Mouse (Mus musculus) kidney, postnatal 4 days (tissue): ENCODE measurements around the gene Zfp553.
A peak's percentile ranks its signal among the peaks of the same experiment; 100 is the strongest.

Source experiments
- DNase-seq, 2 experiments: peaks; one replicate each; pipeline ENCODE4 v3.0.0; 2021; ENCODE audit warnings: mixed read lengths in 2 of 2

Zfp553 gene

GRCm38 (mm10) chr7:127211014-127211745, 21.7 kb upstream of the Zfp553 start:
- no peak for DNase-seq

GRCm38 (mm10) chr7:127212432-127213250, 20.2 kb upstream of the Zfp553 start:
- DNase-seq: no peak

GRCm38 (mm10) chr7:127213485-127213884, 19.4 kb upstream of the Zfp553 start:
- peak in 1 of 2 experiments; percentile 58 for DNase-seq

- no peak for DNase-seq
These were observed 18.9 kb upstream of the Zfp553 start for GRCm38 (mm10) chr7:127213930-127214329.

GRCm38 (mm10) chr7:127214521-127214920, 18.3 kb upstream of the Zfp553 start:
- peak; percentile 32 to 56 for DNase-seq

GRCm38 (mm10) chr7:127214981-127215871, 17.6 kb upstream of the Zfp553 start:
- DNase-seq: peak; percentile 71 to 80

GRCm38 (mm10) chr7:127216307-127216706, 16.6 kb upstream of the Zfp553 start:
- DNase-seq: no peak

GRCm38 (mm10) chr7:127217475-127217874, 15.4 kb upstream of the Zfp553 start:
- DNase-seq: no peak

- DNase-seq: no peak
These were observed 14.8 kb upstream of the Zfp553 start for GRCm38 (mm10) chr7:127217901-127218642.

- DNase-seq: no peak
These were observed 14.2 kb upstream of the Zfp553 start for GRCm38 (mm10) chr7:127218670-127219069.

GRCm38 (mm10) chr7:127220440-127220839, 12.4 kb upstream of the Zfp553 start:
- DNase-seq: no peak

- no peak for DNase-seq
These were observed 9.8 kb upstream of the Zfp553 start for GRCm38 (mm10) chr7:127223106-127223505.

- no peak for DNase-seq
These were observed 9.1 kb upstream of the Zfp553 start for GRCm38 (mm10) chr7:127223515-127224478.

GRCm38 (mm10) chr7:127224616-127225015, 8.2 kb upstream of the Zfp553 start:
- no peak for DNase-seq

GRCm38 (mm10) chr7:127225147-127225995, 7.5 kb upstream of the Zfp553 start:
- no peak for DNase-seq

- DNase-seq: peak; percentile 90
These were observed 4.1 kb upstream of the Zfp553 start for GRCm38 (mm10) chr7:127228615-127229303.

GRCm38 (mm10) chr7:127231376-127231775, 1.5 kb upstream of the Zfp553 start:
- DNase-seq: no peak

GRCm38 (mm10) chr7:127231826-127232621, 837 bp upstream of the Zfp553 start:
- peak in 1 of 2 experiments; percentile 24 for DNase-seq

- DNase-seq: no peak
These were observed 498 bp downstream of the Zfp553 start for GRCm38 (mm10) chr7:127233368-127233749.
